Mouse (Mus musculus) C2C12 (cell line): ENCODE results near the gene Gm9048.

ENCODE experiments used
- CTCF ChIP-seq: IDR thresholded peaks from one replicate; pipeline ENCODE4 v1.5.1; 2011; ENCODE audit not compliant: control insufficient read depth, insufficient read depth, insufficient read length
- MAX ChIP-seq: IDR thresholded peaks from one replicate; pipeline ENCODE4 v1.6.1; 2011; ENCODE audit warnings: mild to moderate bottlenecking, control low read depth
- USF1 ChIP-seq: IDR thresholded peaks from one replicate; pipeline ENCODE4 v1.6.1; 2011; ENCODE audit warnings: low read depth, mild to moderate bottlenecking, control low read depth, moderate library complexity

- TF ChIP-seq CTCF = no peak
- no peak for TF ChIP-seq MAX
- no peak for TF ChIP-seq USF1
These were observed 29.5 kb downstream of the Gm9048 start for GRCm38 (mm10) chr10:118319024-118319423.
